ENCODE assay signal across 11 mouse cellular contexts in genomic region chr17:66439051-66439753, GRCm38 (mm10). TPM values are rescaled to one million over a fixed set of nuclear protein-coding genes. Genes with fewer than 3 reads are reported as not detected.
DNase-seq lines count a peak whose midpoint lies in the region; ATAC-seq and TF ChIP-seq lines count a peak whose summit lies in the region.
"Had no signal": no experiment of that assay in that cellular context is flagged by ENCODE, and none has a peak within 500 bp of the region (broad histone marks: within the 10 kb centered on the region; RNA-seq: fewer than 3 reads in every experiment).

No protein-coding gene starts in this region.

- no peaks in the 10 kb centered on the region for H3K9me3 ChIP-seq in hindbrain, embryonic 12.5 days (replicated peaks)
- no peaks in the 10 kb centered on the region for H3K9me3 ChIP-seq in hindbrain, embryonic 11.5 days (ENCODE audit: control insufficient read depth, low read length)
- no peaks in the 10 kb centered on the region for H3K9me3 ChIP-seq in ES-E14 (ENCODE audit: control insufficient read depth, insufficient read depth, low read depth, low read length)
- no peaks in the 10 kb centered on the region for H3K9me3 ChIP-seq in limb, embryonic 10.5 days (replicated peaks)
- H3K9me3 ChIP-seq in intestine, embryonic 15.5 days = no peaks in the 10 kb centered on the region

- H3K27me3 ChIP-seq in hindbrain, embryonic 12.5 days = no peaks in the 10 kb centered on the region
- H3K27me3 ChIP-seq in hindbrain, embryonic 11.5 days (ENCODE audit: control insufficient read depth, insufficient read depth, low read length) = no peaks in the 10 kb centered on the region
- no peaks in the 10 kb centered on the region for H3K27me3 ChIP-seq in limb, embryonic 10.5 days (ENCODE audit: low read depth, poor library complexity, severe bottlenecking)
- no peaks in the 10 kb centered on the region for H3K27me3 ChIP-seq in intestine, embryonic 15.5 days (replicated peaks)

- no peak overlapping the region for H3K4me2 ChIP-seq in hindbrain, embryonic 12.5 days (replicated peaks)
- H3K4me2 ChIP-seq in hindbrain, embryonic 11.5 days (replicated peaks; ENCODE audit: low read depth, low read length) = no peak overlapping the region
- H3K4me2 ChIP-seq in intestine, embryonic 15.5 days (replicated peaks) = no peak overlapping the region

- 17% methylated on average over 11 of the region's 11 CpGs for WGBS in hindbrain, embryonic 12.5 days
- 16% methylated on average over 11 of the region's 11 CpGs for WGBS in hindbrain, embryonic 11.5 days
- WGBS in limb, embryonic 10.5 days = 13% methylated on average over 11 of the region's 11 CpGs
- WGBS in intestine, embryonic 15.5 days = 42% methylated on average over 11 of the region's 11 CpGs

- no peak for DNase-seq in hindbrain, embryonic 11.5 days (ENCODE audit: low spot score)
- DNase-seq in ES-E14 (ENCODE audit: low read depth, low spot score) = peak; percentile 81
- DNase-seq in brain, adult 2 months (ENCODE audit: low read depth, low spot score) = peak; percentile 61
- no peak for DNase-seq in limb, embryonic 10.5 days (ENCODE audit: low spot score)
- no peak for DNase-seq in spleen, postnatal 10 days (ENCODE audit: low spot score in 2 of 2)
- DNase-seq: gastrocnemius, postnatal 25 days; layer of hippocampus, adult 9-11 months; left cerebral cortex, postnatal 4 days; lung, adult 18-20 months had no signal

- H3K36me3 ChIP-seq in hindbrain, embryonic 12.5 days = peaks cover 20% of the 10 kb centered on the region
- H3K36me3 ChIP-seq in hindbrain, embryonic 11.5 days (ENCODE audit: control insufficient read depth, insufficient read depth, low read length) = 0 out of 2 replicates have a peak, but pooled peaks cover 4% of the 10 kb centered on the region
- peaks cover 34% of the 10 kb centered on the region for H3K36me3 ChIP-seq in ES-E14 (ENCODE audit: control insufficient read depth, insufficient read depth, low read length, poor library complexity, severe bottlenecking)
- H3K36me3 ChIP-seq in limb, embryonic 10.5 days = peaks cover 36% of the 10 kb centered on the region
- no peaks in the 10 kb centered on the region for H3K36me3 ChIP-seq in intestine, embryonic 15.5 days

- ATAC-seq in hindbrain, embryonic 12.5 days (ENCODE audit: low FRiP score) = no peak
- ATAC-seq in hindbrain, embryonic 11.5 days (ENCODE audit: low FRiP score) = no peak
- no peak for ATAC-seq in intestine, embryonic 15.5 days

- H3K4me1 ChIP-seq in hindbrain, embryonic 12.5 days = peaks cover 72% of the 10 kb centered on the region
- H3K4me1 ChIP-seq in hindbrain, embryonic 11.5 days (replicated peaks; ENCODE audit: control insufficient read depth, insufficient read depth, low read length) = peaks cover 4% of the 10 kb centered on the region; the same call in 1 of the 2 replicates
- H3K4me1 ChIP-seq in ES-E14 (ENCODE audit: control insufficient read depth in 2 of 2, insufficient read depth in 2 of 2, low read length in 2 of 2, poor library complexity in 1 of 2) = peaks cover 14 to 23% of the 10 kb centered on the region in 2 experiments
- H3K4me1 ChIP-seq in limb, embryonic 10.5 days = peaks cover 35% of the 10 kb centered on the region
- H3K4me1 ChIP-seq in intestine, embryonic 15.5 days (replicated peaks) = no peaks in the 10 kb centered on the region; the same call in 1 of the 2 replicates

- H3K27ac ChIP-seq in hindbrain, embryonic 12.5 days = peak overlapping the region; percentile 35
- H3K27ac ChIP-seq in hindbrain, embryonic 11.5 days (ENCODE audit: low read depth, low read length) = no peak overlapping the region
- peak overlapping the region; percentile 92; the same call in 1 of the 2 replicates for H3K27ac ChIP-seq in ES-E14 (ENCODE audit: insufficient read depth, low read depth, low read length, poor library complexity, severe bottlenecking)
- H3K27ac ChIP-seq in limb, embryonic 10.5 days = peak overlapping the region; percentile 50
- no peak overlapping the region for H3K27ac ChIP-seq in intestine, embryonic 15.5 days

- in situ Hi-C loops in ES-E14 (cut with MboI; ENCODE audit: low sequenced_read_pairs in 2 of 2, unreplicated experiment in 2 of 2) = no loop called here

- no peak overlapping the region for H3K9ac ChIP-seq in hindbrain, embryonic 12.5 days
- H3K9ac ChIP-seq in hindbrain, embryonic 11.5 days (ENCODE audit: low read depth, low read length) = no peak overlapping the region
- H3K9ac ChIP-seq in ES-E14 (ENCODE audit: insufficient read depth, low read depth, low read length, poor library complexity, severe bottlenecking) = no peak overlapping the region; the same call in 1 of the 2 replicates
- H3K9ac ChIP-seq in intestine, embryonic 15.5 days = no peak overlapping the region

- H3K4me3 ChIP-seq in hindbrain, embryonic 12.5 days = no peak overlapping the region
- no peak overlapping the region for H3K4me3 ChIP-seq in hindbrain, embryonic 11.5 days (ENCODE audit: low read depth, low read length)
- H3K4me3 ChIP-seq in ES-E14 (ENCODE audit: insufficient read depth in 1 of 2, low read depth in 1 of 2, low read length in 2 of 2, poor library complexity in 1 of 2, severe bottlenecking in 1 of 2) = peak overlapping the region in 1 of 2 experiments; percentile 17; a peak in 1 of 4 replicates
- peak overlapping the region; percentile 19 for H3K4me3 ChIP-seq in limb, embryonic 10.5 days
- H3K4me3 ChIP-seq in intestine, embryonic 15.5 days (replicated peaks) = no peak overlapping the region

TF ChIP-seq in ES-E14, 5 proteins besides CTCF, POLR2A, EP300 and RAD21:
- peak; percentile 59; the same call in 1 of the 2 replicates for TF ChIP-seq CHD2 (IDR thresholded peaks at IDR 0.05; ENCODE audit: low read depth, low read length)
- TF ChIP-seq HCFC1 (IDR thresholded peaks at IDR 0.05; ENCODE audit: borderline replicate concordance, insufficient read depth, low read length) = no peak

RNA-seq across cellular contexts. Expression of gene Mtcl1, which starts 10.3 kb away (rescaled TPM):
- polyA plus RNA-seq in hindbrain, embryonic 12.5 days (2016; fragmentation: Nextera tagmentation; extraction: Ambion mirVana) = 60.3 and 60.4 TPM in 2 replicates
- polyA plus RNA-seq in hindbrain, embryonic 11.5 days (2014; fragmentation: Nextera tagmentation; extraction: Ambion mirVana) = 47.9 and 59.8 TPM in 2 replicates
- total RNA-seq in ES-E14 (2012; rRNA removed) = 75.8 and 104 TPM in 2 replicates
- polyA plus RNA-seq in limb, embryonic 10.5 days (2016; fragmentation: Nextera tagmentation; extraction: Ambion mirVana) = 5.6 and 7.6 TPM in 2 replicates
- 5.0 and 5.5 TPM in 2 replicates for polyA plus RNA-seq in intestine, embryonic 15.5 days (2015; fragmentation: Nextera tagmentation; extraction: Ambion mirVana)

Comparison
In these comparisons a context has a peak if more than half of its experiments do, and no peak if none do; other contexts are left out.
1. H3K27ac ChIP-seq: peak in hindbrain, embryonic 12.5 days (single experiment), ES-E14 (single experiment) and limb, embryonic 10.5 days (single experiment); none in hindbrain, embryonic 11.5 days (single experiment) and intestine, embryonic 15.5 days (single experiment).
2. DNase-seq: peak in ES-E14 (single experiment) and brain, adult 2 months (single experiment); none in hindbrain, embryonic 11.5 days (single experiment), limb, embryonic 10.5 days (single experiment) and spleen, postnatal 10 days (0 of 2).